Mouse (Mus musculus) CH12.LX (cell line): ENCODE measurements around the gene L3mbtl1. TPM values are rescaled to one million over a fixed set of nuclear protein-coding genes. Genes with fewer than 3 reads are reported as not detected.

ENCODE experiments used
- DNase-seq: peaks from one replicate; pipeline ENCODE4 v3.0.0-alpha.2; 2013; ENCODE audit errors: extremely low read depth
- H3K27ac ChIP-seq: 2 replicates; pipeline ENCODE4 v1.5.1; 2012; ENCODE audit warnings: low read depth, mild to moderate bottlenecking, control low read depth, moderate library complexity; ENCODE audit not compliant: insufficient read depth
- H3K27me3 ChIP-seq: replicated peaks from 2 replicates; pipeline ENCODE3; 2012; ENCODE audit warnings: inconsistent platforms
- H3K36me3 ChIP-seq, 2 experiments: replicated peaks in 1 of 2; 2 replicates each; pipeline versions ENCODE3 to v1.6.1; 2012; ENCODE audit warnings: inconsistent platforms in 1 of 2, low read length in 1 of 2, mild to moderate bottlenecking in 1 of 2, mixed read lengths in 1 of 2, moderate library complexity in 1 of 2; ENCODE audit not compliant: control insufficient read depth in 1 of 2, insufficient read depth in 1 of 2
- H3K4me1 ChIP-seq, 2 experiments: 2 replicates each; pipeline ENCODE4 v1.6.1; 2012; ENCODE audit warnings: inconsistent platforms in 1 of 2, moderate library complexity in 1 of 2; ENCODE audit not compliant: insufficient read depth in 2 of 2, control insufficient read depth in 1 of 2
- H3K4me2 ChIP-seq: 2 replicates; pipeline ENCODE4 v1.6.1; 2012; ENCODE audit warnings: low read depth, mild to moderate bottlenecking, control low read depth; ENCODE audit not compliant: poor library complexity, insufficient read depth, severe bottlenecking
- H3K4me3 ChIP-seq, 3 experiments: fragments of 150-350 bp in 1 of 3; sonication (generic) in 1 of 3; replicated peaks in 1 of 3; 2 replicates each; pipeline versions ENCODE3 to v1.5.1; 2011 to 2012; ENCODE audit warnings: low read depth in 2 of 3, low read length in 2 of 3, mild to moderate bottlenecking in 2 of 3, moderate library complexity in 2 of 3, control low read depth in 1 of 3, improper control_type of control experiment in 1 of 3, inconsistent platforms in 1 of 3, mixed read lengths in 1 of 3; ENCODE audit not compliant: poor library complexity in 1 of 3
- H3K79me2 ChIP-seq: replicated peaks from 2 replicates; pipeline ENCODE4 v1.6.1; 2012; ENCODE audit warnings: mild to moderate bottlenecking, moderate library complexity; ENCODE audit not compliant: control insufficient read depth, poor library complexity, insufficient read depth, severe bottlenecking; ENCODE audit errors: extremely low read depth
- H3K9ac ChIP-seq: 2 replicates; pipeline ENCODE4 v1.6.1; 2012; ENCODE audit warnings: low read depth, mild to moderate bottlenecking, control low read depth, moderate library complexity; ENCODE audit not compliant: insufficient read depth
- H3K9me3 ChIP-seq: replicated peaks from 2 replicates; pipeline ENCODE3; 2012; ENCODE audit warnings: low read length, inconsistent platforms, mixed read lengths
- CHD1 ChIP-seq: IDR thresholded peaks from 2 replicates; pipeline ENCODE4 v1.6.1; 2012; ENCODE audit warnings: low read depth, low read length, improper control_type of control experiment, inconsistent platforms
- CTCF ChIP-seq, 2 experiments: IDR thresholded peaks in 1 of 2; conservative IDR thresholded peaks in 1 of 2; 2 replicates each; pipeline ENCODE4 v1.5.1; 2011 to 2012; ENCODE audit warnings: low read depth in 2 of 2, low read length in 2 of 2, improper control_type of control experiment in 1 of 2, inconsistent platforms in 1 of 2, mild to moderate bottlenecking in 1 of 2, moderate library complexity in 1 of 2
- E2F4 ChIP-seq: IDR thresholded peaks from 2 replicates; pipeline ENCODE4 v1.6.1; 2011; ENCODE audit warnings: low read depth, low read length, improper control_type of control experiment; ENCODE audit not compliant: insufficient replicate concordance
- EP300 ChIP-seq: IDR thresholded peaks from 2 replicates; pipeline ENCODE4 v1.6.1; 2011; ENCODE audit warnings: low read length, improper control_type of control experiment
- ETS1 ChIP-seq: conservative IDR thresholded peaks from 2 replicates; pipeline ENCODE4 v1.6.1; 2012; ENCODE audit warnings: low read depth, mild to moderate bottlenecking, inconsistent platforms, low read length, improper control_type of control experiment, moderate library complexity
- IRF4 ChIP-seq: IDR thresholded peaks from 2 replicates; pipeline ENCODE4 v1.6.1; 2014; ENCODE audit warnings: low read depth, mild to moderate bottlenecking, inconsistent platforms, low read length, improper control_type of control experiment
- JUN ChIP-seq: IDR thresholded peaks from 2 replicates; pipeline ENCODE4 v1.6.1; 2011; ENCODE audit warnings: low read depth, mild to moderate bottlenecking, low read length, improper control_type of control experiment, moderate library complexity; ENCODE audit not compliant: insufficient read depth
- KAT2A ChIP-seq: IDR thresholded peaks from 2 replicates; pipeline ENCODE4 v1.6.1; 2012; ENCODE audit warnings: low read length, improper control_type of control experiment, inconsistent platforms; ENCODE audit not compliant: insufficient replicate concordance
- MAFK ChIP-seq: IDR thresholded peaks from 2 replicates; pipeline ENCODE4 v1.6.1; 2011; ENCODE audit warnings: low read length, improper control_type of control experiment; ENCODE audit not compliant: insufficient replicate concordance
- MAZ ChIP-seq: IDR thresholded peaks from 2 replicates; pipeline ENCODE4 v1.6.1; 2012; ENCODE audit warnings: low read depth, mild to moderate bottlenecking, inconsistent platforms, low read length, improper control_type of control experiment, moderate library complexity
- MXI1 ChIP-seq: IDR thresholded peaks from 2 replicates; pipeline ENCODE4 v1.6.1; 2011; ENCODE audit warnings: mild to moderate bottlenecking, low read depth, low read length, improper control_type of control experiment
- MYC ChIP-seq: IDR thresholded peaks from 2 replicates; pipeline ENCODE4 v1.6.1; 2011; ENCODE audit warnings: low read depth, mild to moderate bottlenecking, improper control_type of control experiment, low read length
- PAX5 ChIP-seq: IDR thresholded peaks from 2 replicates; pipeline ENCODE4 v1.6.1; 2012; ENCODE audit warnings: low read length, inconsistent platforms, mixed read lengths
- POLR2A ChIP-seq: IDR thresholded peaks from 2 replicates; pipeline ENCODE4 v1.6.1; 2011; ENCODE audit warnings: low read depth, mild to moderate bottlenecking, improper control_type of control experiment, low read length
- RAD21 ChIP-seq: IDR thresholded peaks from 2 replicates; pipeline ENCODE4 v1.6.1; 2011; ENCODE audit warnings: low read depth, mild to moderate bottlenecking, low read length, improper control_type of control experiment, moderate library complexity
- RCOR1 ChIP-seq: conservative IDR thresholded peaks from 2 replicates; pipeline ENCODE4 v1.6.1; 2012; ENCODE audit warnings: low read depth, mild to moderate bottlenecking, inconsistent platforms, low read length, improper control_type of control experiment
- SIN3A ChIP-seq: IDR thresholded peaks from 2 replicates; pipeline ENCODE4 v1.6.1; 2012; ENCODE audit warnings: low read length, improper control_type of control experiment, inconsistent platforms
- TBP ChIP-seq: conservative IDR thresholded peaks from 2 replicates; pipeline ENCODE4 v1.6.1; 2011; ENCODE audit warnings: low read depth, low read length, improper control_type of control experiment
- USF1 ChIP-seq: IDR thresholded peaks from 2 replicates; pipeline ENCODE4 v1.6.1; 2014; ENCODE audit warnings: low read depth, mild to moderate bottlenecking, inconsistent platforms, low read length, improper control_type of control experiment
- ZC3H11A ChIP-seq: IDR thresholded peaks from 2 replicates; pipeline ENCODE4 v1.6.1; 2012; ENCODE audit warnings: low read depth, mild to moderate bottlenecking, inconsistent platforms, low read length, improper control_type of control experiment
- ZKSCAN1 ChIP-seq: IDR thresholded peaks from 2 replicates; pipeline ENCODE4 v1.6.1; 2012; ENCODE audit warnings: low read depth, inconsistent platforms, low read length, improper control_type of control experiment, borderline replicate concordance
- ZMIZ1 ChIP-seq: IDR thresholded peaks from 2 replicates; pipeline ENCODE4 v1.6.1; 2012; ENCODE audit warnings: low read depth, mild to moderate bottlenecking, inconsistent platforms, low read length, improper control_type of control experiment
- dilution Hi-C: fragments of 300-500 bp; cut with MboI; formaldehyde crosslinking; loops from 2 replicates; pipeline ENCODE4 v1.14.3; 2020; ENCODE audit warnings: low sequenced_read_pairs; ENCODE audit not compliant: extremely low pct_unique_long_range_greater_than_20kb, extremely low pct_ligation_motif_present
- in situ Hi-C: fragments of 300-500 bp; cut with MboI; formaldehyde crosslinking; loops from 3 replicates; pipeline ENCODE4 v1.14.3; 2019; ENCODE audit warnings: low sequenced_read_pairs, low pct_ligation_motif_present, low pct_unique_long_range_greater_than_20kb, mixed read lengths
- polyA plus RNA-seq: library from polyadenylated mRNA; unstranded; fragments of >175 nt; gene quantifications from 2 replicates; pipeline ENCODE4 v1.2.1, GENCODE M21; 2012; ENCODE audit warnings: low read depth; ENCODE audit not compliant: insufficient read length
- total RNA-seq, 2 experiments: library from RNA; depleted of rRNA; stranded (reverse); fragments of 300-350 nt in 1 of 2; fragments of >200 nt in 1 of 2; gene quantifications; 2 replicates each; pipeline ENCODE4 v1.2.3; 2012 to 2014

The L3mbtl1 gene
- total and polyA plus RNA-seq, 3 experiments: 0.09 TPM; not detected in 2

DNA sequence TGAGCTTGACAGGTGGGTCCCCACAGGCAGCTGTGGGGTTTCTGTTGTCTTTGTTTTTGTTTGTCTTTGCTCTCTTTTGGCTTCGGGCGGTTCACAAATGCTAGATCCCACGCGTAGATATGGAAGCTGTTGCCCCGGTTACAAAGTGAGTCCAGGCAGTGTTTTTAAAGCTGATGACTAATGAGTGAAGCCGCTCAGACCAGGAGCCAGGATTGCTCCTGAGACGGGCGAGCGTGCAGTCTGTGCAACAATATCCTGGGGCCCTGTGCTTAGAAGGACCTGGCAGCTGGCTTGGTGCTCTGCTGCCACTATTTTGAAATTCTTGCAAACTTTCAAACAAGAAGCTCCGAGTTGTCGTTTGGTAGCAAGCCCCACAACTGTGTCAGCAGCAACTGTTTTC, 30.4 kb downstream of the L3mbtl1 start:
- Histone ChIP-seq H3K9ac (no peak overlapping the region), H3K4me2 (no peak overlapping the region), H3K79me2 (no peaks in the 10 kb centered on the region), H3K27me3 (peaks cover 50% of the 10 kb centered on the region), H3K4me1 (peaks cover 0 to 4% of the 10 kb centered on the region in 2 experiments; a peak in 2 of 4 replicates), H3K36me3 (no peaks in the 10 kb centered on the region), H3K9me3 (no peaks in the 10 kb centered on the region), H3K4me3 (no peak overlapping the region), H3K27ac (no peak overlapping the region)
- in situ Hi-C loops: no loop called here
- DNase-seq: no peak
- TF ChIP-seq MYC (no peak), MAFK (no peak), PAX5 (no peak), ZC3H11A (no peak), RAD21 (no peak), ZKSCAN1 (no peak), ETS1 (no peak), SIN3A (no peak), POLR2A (no peak)
- dilution Hi-C loops: no loop called here

DNA sequence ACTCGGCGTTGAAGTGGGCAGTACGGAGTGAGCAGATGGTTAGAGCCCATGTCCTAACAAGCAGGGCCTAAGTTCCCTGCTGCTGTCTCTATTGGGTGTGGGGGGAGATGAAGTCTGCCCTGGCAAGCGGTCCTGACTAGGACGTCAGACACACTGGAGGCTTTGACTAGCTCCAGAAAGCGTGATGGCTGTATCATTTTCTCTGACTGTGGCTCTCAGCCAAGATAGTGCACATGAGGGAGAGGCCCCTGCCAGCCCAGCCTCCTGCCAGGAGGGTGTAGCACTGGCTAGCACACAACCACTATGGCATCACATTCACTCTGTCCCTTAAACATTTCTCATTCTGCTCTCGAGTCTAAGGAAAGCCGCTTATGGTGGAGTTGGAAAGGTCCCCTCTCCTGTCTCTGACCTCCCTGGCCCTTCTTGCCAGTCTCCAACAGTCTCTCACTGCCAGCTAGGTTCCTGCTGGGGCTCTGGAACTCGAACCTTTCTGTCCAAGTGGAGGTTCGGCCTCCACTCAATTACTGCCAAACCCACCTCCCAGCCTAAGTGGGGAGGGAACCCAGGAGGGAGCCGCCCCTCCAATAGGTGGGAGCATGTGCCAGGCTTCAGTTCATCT, 32.0 kb downstream of the L3mbtl1 start:
- no peaks in the 10 kb centered on the region for H3K36me3 ChIP-seq
- dilution Hi-C loops (no loop called here), in situ Hi-C loops (no loop called here)
- peaks cover 44% of the 10 kb centered on the region for H3K27me3 ChIP-seq
- no peaks in the 10 kb centered on the region for H3K79me2 ChIP-seq
- H3K27ac ChIP-seq: no peak overlapping the region
- DNase-seq: no peak
- peaks cover 0 to 4% of the 10 kb centered on the region in 2 experiments; a peak in 2 of 4 replicates for H3K4me1 ChIP-seq
- no peak overlapping the region for H3K9ac ChIP-seq
- H3K4me2 ChIP-seq: no peak overlapping the region
- TF ChIP-seq RCOR1 (no peak), ZMIZ1 (no peak), JUN (no peak), ETS1 (no peak), TBP (no peak), KAT2A (no peak), MAFK (no peak), EP300 (no peak), ZC3H11A (no peak), USF1 (no peak), ZKSCAN1 (no peak), CTCF (conservative IDR thresholded peaks at IDR 0.05 in 1 of 2, IDR thresholded peaks at IDR 0.05 in 1 of 2; ENCODE audit: low read depth in 2 of 2, low read length in 2 of 2) (no peak), E2F4 (no peak), MAZ (no peak), CHD1 (no peak), MXI1 (no peak), IRF4 (no peak)
- no peaks in the 10 kb centered on the region for H3K9me3 ChIP-seq
- no peak overlapping the region for H3K4me3 ChIP-seq
